Mouse (Mus musculus) monocyte, adult 59 days (primary cell): Measurements from ENCODE around the gene Gm4724. TPM values are rescaled to one million over a fixed set of nuclear protein-coding genes. Genes with fewer than 3 reads are reported as not detected.

Experiments
- total RNA-seq, 2 experiments: library from RNA; stranded (reverse); gene quantifications; one replicate each; pipeline ENCODE4 v1.2.4; 2023

Gm4724 gene
- 1 to 10 TPM in 1 of 2 experiments, not detected in 1; 1.3 TPM for total RNA-seq

GRCm38 (mm10) chr2:175435707-175436106 lies at the start of gene Gm4724:
TSS of gene Gm4724 (minus strand) at chr2:175435807.

GRCm38 (mm10) chr2:175469685-175470084 lies 34.1 kb upstream of the Gm4724 start, which contains the start of gene Zfp965:
TSS of gene Zfp965 (plus strand) at chr2:175469985.

Other genes with a start within 250 kb of the Gm4724 start
- gene Gm14391, start 228.9 kb downstream of the Gm4724 start, total RNA-seq: 10 to 100 TPM; 10.2 to 11.3 TPM
- gene Gm14440, start 160.7 kb downstream of the Gm4724 start, total RNA-seq: 1 to 10 TPM in 1 of 2 experiments, not detected in 1; 2.5 TPM
- 1 to 10 TPM; 6.3 to 6.5 TPM for gene Gm4631, start 97.6 kb downstream of the Gm4724 start, total RNA-seq
- gene Zfp968, start 63.4 kb downstream of the Gm4724 start, total RNA-seq: under 1 TPM in 1 of 2 experiments, not detected in 1; 0.86 TPM
- gene Zfp965, start 34.2 kb upstream of the Gm4724 start, total RNA-seq: under 1 TPM; 0.60 to 0.94 TPM
- not detected for gene Gm11007, start 208.2 kb upstream of the Gm4724 start, total RNA-seq